In genomic region chr15:77368818-77369320, GRCm38 (mm10) we compare ENCODE assay signal across 10 mouse cellular contexts. TPM values are rescaled to one million over a fixed set of nuclear protein-coding genes. Genes with fewer than 3 reads are reported as not detected.
A peak's percentile ranks its signal among the peaks of the same experiment; 100 is the strongest.
DNase-seq lines count a peak whose midpoint lies in the region; ATAC-seq and TF ChIP-seq lines count a peak whose summit lies in the region.
"Had no signal": no experiment of that assay in that cellular context is flagged by ENCODE, and none has a peak within 500 bp of the region (broad histone marks: within the 10 kb centered on the region; RNA-seq: fewer than 3 reads in every experiment).

No protein-coding gene starts in this region.

- H3K27me3 ChIP-seq in embryonic facial prominence, embryonic 11.5 days (ENCODE audit: control insufficient read depth, insufficient read depth, low read length): no peaks in the 10 kb centered on the region
- H3K27me3 ChIP-seq in embryonic facial prominence, embryonic 10.5 days (replicated peaks; ENCODE audit: low read depth, poor library complexity, severe bottlenecking): no peaks in the 10 kb centered on the region
- no peaks in the 10 kb centered on the region for H3K27me3 ChIP-seq in kidney, embryonic 15.5 days
- no peaks in the 10 kb centered on the region for H3K27me3 ChIP-seq in limb, embryonic 15.5 days

- no peaks in the 10 kb centered on the region for H3K36me3 ChIP-seq in embryonic facial prominence, embryonic 11.5 days (replicated peaks; ENCODE audit: control insufficient read depth, insufficient read depth, low read depth, low read length)
- no peaks in the 10 kb centered on the region for H3K36me3 ChIP-seq in embryonic facial prominence, embryonic 10.5 days (replicated peaks)
- no peaks in the 10 kb centered on the region for H3K36me3 ChIP-seq in kidney, embryonic 15.5 days
- H3K36me3 ChIP-seq in ES-E14 (ENCODE audit: control insufficient read depth, insufficient read depth, low read length, poor library complexity, severe bottlenecking): no peaks in the 10 kb centered on the region
- H3K36me3 ChIP-seq in limb, embryonic 15.5 days: no peaks in the 10 kb centered on the region

- no peak for ATAC-seq in embryonic facial prominence, embryonic 11.5 days (replicated peaks; ENCODE audit: insufficient number of reproducible peaks, low FRiP score, low TSS enrichment, low read depth)
- ATAC-seq in kidney, embryonic 15.5 days (replicated peaks; ENCODE audit: low FRiP score): no peak
- no peak for ATAC-seq in limb, embryonic 15.5 days (ENCODE audit: insufficient number of reproducible peaks, low FRiP score, low TSS enrichment, low read depth)

- in situ Hi-C loops in ES-E14 (cut with MboI; ENCODE audit: low sequenced_read_pairs in 2 of 2, unreplicated experiment in 2 of 2): loop anchor here in 1 of 2 experiments (25.0 kb wide), 1 partner anchor 407 kb away; no protein-coding TSS in a partner anchor

- H3K9ac ChIP-seq in embryonic facial prominence, embryonic 11.5 days (replicated peaks; ENCODE audit: low read length): peak overlapping the region; percentile 53
- H3K9ac ChIP-seq in kidney, embryonic 15.5 days: no peak overlapping the region
- no peak overlapping the region; the same call in 1 of the 2 replicates for H3K9ac ChIP-seq in ES-E14 (ENCODE audit: insufficient read depth, low read depth, low read length, poor library complexity, severe bottlenecking)
- H3K9ac ChIP-seq in limb, embryonic 15.5 days: no peak overlapping the region

- H3K9me3 ChIP-seq in embryonic facial prominence, embryonic 11.5 days (replicated peaks; ENCODE audit: control insufficient read depth, low read length): no peaks in the 10 kb centered on the region
- no peaks in the 10 kb centered on the region for H3K9me3 ChIP-seq in embryonic facial prominence, embryonic 10.5 days
- H3K9me3 ChIP-seq in kidney, embryonic 15.5 days (replicated peaks): no peaks in the 10 kb centered on the region
- H3K9me3 ChIP-seq in ES-E14 (ENCODE audit: control insufficient read depth, insufficient read depth, low read depth, low read length): no peaks in the 10 kb centered on the region
- no peaks in the 10 kb centered on the region for H3K9me3 ChIP-seq in limb, embryonic 15.5 days

- peaks cover 9% of the 10 kb centered on the region for H3K4me1 ChIP-seq in embryonic facial prominence, embryonic 11.5 days (ENCODE audit: control insufficient read depth, insufficient read depth, low read length)
- H3K4me1 ChIP-seq in embryonic facial prominence, embryonic 10.5 days: peaks cover 48% of the 10 kb centered on the region
- peaks cover 34% of the 10 kb centered on the region for H3K4me1 ChIP-seq in kidney, embryonic 15.5 days
- peaks cover 7 to 21% of the 10 kb centered on the region in 2 experiments for H3K4me1 ChIP-seq in ES-E14 (ENCODE audit: control insufficient read depth in 2 of 2, insufficient read depth in 2 of 2, low read length in 2 of 2, poor library complexity in 1 of 2)
- peaks cover 45% of the 10 kb centered on the region for H3K4me1 ChIP-seq in limb, embryonic 15.5 days

- 81% methylated on average over 12 of the region's 12 CpGs for WGBS in embryonic facial prominence, embryonic 11.5 days
- 86% methylated on average over 12 of the region's 12 CpGs for WGBS in embryonic facial prominence, embryonic 10.5 days
- WGBS in kidney, embryonic 15.5 days: 84% methylated on average over 12 of the region's 12 CpGs
- WGBS in limb, embryonic 15.5 days: 81% methylated on average over 12 of the region's 12 CpGs

- H3K27ac ChIP-seq in embryonic facial prominence, embryonic 11.5 days (replicated peaks; ENCODE audit: low read depth, low read length): no peak overlapping the region
- no peak overlapping the region; the same call in 1 of the 2 replicates for H3K27ac ChIP-seq in embryonic facial prominence, embryonic 10.5 days (replicated peaks)
- no peak overlapping the region for H3K27ac ChIP-seq in kidney, embryonic 15.5 days
- H3K27ac ChIP-seq in ES-E14 (ENCODE audit: insufficient read depth, low read depth, low read length, poor library complexity, severe bottlenecking): no peak overlapping the region
- peak overlapping the region; percentile 97; the same call in 1 of the 2 replicates for H3K27ac ChIP-seq in limb, embryonic 15.5 days

- no peak for DNase-seq in embryonic facial prominence, embryonic 11.5 days (ENCODE audit: low spot score)
- no peak for DNase-seq in embryonic facial prominence, embryonic 10.5 days (ENCODE audit: low spot score)
- no peak for DNase-seq in kidney, adult 18-20 months
- no peak for DNase-seq in ES-E14 (ENCODE audit: low read depth, low spot score)
- DNase-seq in adipocyte (ENCODE audit: low spot score): no peak
- no peak for DNase-seq in spleen, postnatal 4 days (ENCODE audit: low spot score in 2 of 2)

- no peak overlapping the region for H3K4me3 ChIP-seq in embryonic facial prominence, embryonic 11.5 days (ENCODE audit: low read depth, low read length)
- H3K4me3 ChIP-seq in embryonic facial prominence, embryonic 10.5 days: no peak overlapping the region
- no peak overlapping the region for H3K4me3 ChIP-seq in kidney, embryonic 15.5 days (replicated peaks)
- peak overlapping the region; percentile 38 to 40; a peak in 1 of 4 replicates for H3K4me3 ChIP-seq in ES-E14 (ENCODE audit: insufficient read depth in 1 of 2, low read depth in 1 of 2, low read length in 2 of 2, poor library complexity in 1 of 2, severe bottlenecking in 1 of 2)
- no peak overlapping the region for H3K4me3 ChIP-seq in limb, embryonic 15.5 days

- no peak overlapping the region for H3K4me2 ChIP-seq in embryonic facial prominence, embryonic 11.5 days (ENCODE audit: low read depth, low read length)
- H3K4me2 ChIP-seq in kidney, embryonic 15.5 days: peak overlapping the region; percentile 50; the same call in 1 of the 2 replicates
- 0 out of 2 replicates have a peak overlapping the region, but pooled peaks have one; percentile 35 for H3K4me2 ChIP-seq in limb, embryonic 15.5 days

TF ChIP-seq in ES-E14, 5 proteins besides CTCF, POLR2A, EP300 and RAD21:
- no peak for TF ChIP-seq CHD2 (IDR thresholded peaks at IDR 0.05; ENCODE audit: low read depth, low read length)
- no peak for TF ChIP-seq HCFC1 (IDR thresholded peaks at IDR 0.05; ENCODE audit: borderline replicate concordance, insufficient read depth, low read length)
- TF ChIP-seq MAFK (IDR thresholded peaks at IDR 0.05; ENCODE audit: insufficient read depth, low read depth, low read length): no peak
- no peak for TF ChIP-seq ZNF384 (IDR thresholded peaks at IDR 0.05; ENCODE audit: low read depth, low read length)
- TF ChIP-seq ZC3H11A (IDR thresholded peaks at IDR 0.05; ENCODE audit: borderline replicate concordance, low read depth, low read length): no peak

RNA-seq across cellular contexts. Expression of gene Apol7a, which starts 30.0 kb away (rescaled TPM):
- not detected in 2 replicates for polyA plus RNA-seq in embryonic facial prominence, embryonic 11.5 days (2014; fragmentation: Nextera tagmentation; extraction: Ambion mirVana)
- polyA plus RNA-seq in embryonic facial prominence, embryonic 10.5 days (2016; fragmentation: Nextera tagmentation; extraction: Ambion mirVana): not detected in 2 replicates
- polyA plus RNA-seq in kidney, embryonic 15.5 days (2015; fragmentation: Nextera tagmentation; extraction: Ambion mirVana): 0.06 TPM in 1 of 2 replicates, not detected in the other
- 0.11 and 0.27 TPM in 2 replicates for total RNA-seq in ES-E14 (2012; rRNA removed)
- 0.51 and 0.65 TPM in 2 replicates for polyA plus RNA-seq in limb, embryonic 15.5 days (2015; fragmentation: Nextera tagmentation; extraction: Ambion mirVana)
- total RNA-seq: granulocyte monocyte progenitor cell, adult 5-6 weeks had no signal

RNA-seq across cellular contexts. Expression of gene Apol9a, which starts 42.1 kb away (rescaled TPM):
- polyA plus RNA-seq in embryonic facial prominence, embryonic 11.5 days (2014; fragmentation: Nextera tagmentation; extraction: Ambion mirVana): not detected in 2 replicates
- not detected in 2 replicates for polyA plus RNA-seq in embryonic facial prominence, embryonic 10.5 days (2016; fragmentation: Nextera tagmentation; extraction: Ambion mirVana)
- 0.17 TPM in 1 of 2 replicates, not detected in the other for polyA plus RNA-seq in kidney, embryonic 15.5 days (2015; fragmentation: Nextera tagmentation; extraction: Ambion mirVana)
- total RNA-seq in ES-E14 (2012; rRNA removed): not detected in 2 replicates
- polyA plus RNA-seq in limb, embryonic 15.5 days (2015; fragmentation: Nextera tagmentation; extraction: Ambion mirVana): 0.14 TPM in 1 of 2 replicates, not detected in the other
- total RNA-seq: granulocyte monocyte progenitor cell, adult 5-6 weeks; left cerebral cortex, adult 18-20 months had no signal

Comparison
In these comparisons a context has a peak if more than half of its experiments do, and no peak if none do; other contexts are left out.
1. H3K4me3 ChIP-seq: peak in ES-E14 (2 of 2); none in embryonic facial prominence, embryonic 11.5 days (single experiment), embryonic facial prominence, embryonic 10.5 days (single experiment), kidney, embryonic 15.5 days (single experiment) and limb, embryonic 15.5 days (single experiment).